Mouse (Mus musculus) lung, adult 2 months (tissue): Measurements from ENCODE around the gene Mllt10.

Experiments used
- CTCF ChIP-seq: fragments of 200-500 bp; IDR thresholded peaks from 2 replicates; pipeline ENCODE4 v1.5.1; 2011; ENCODE audit warnings: mild to moderate bottlenecking, low read length, control low read depth; ENCODE audit not compliant: insufficient read depth
- POLR2A ChIP-seq: fragments of 200-500 bp; IDR thresholded peaks from 2 replicates; pipeline ENCODE4 v1.6.1; 2011; ENCODE audit warnings: low read depth, mild to moderate bottlenecking, control low read depth, low read length, borderline replicate concordance; ENCODE audit errors: extremely low read depth

GRCm38 (mm10) chr2:18038141-18038752 lies 16.8 kb upstream of the Mllt10 start:
- TF ChIP-seq POLR2A: no peak
- no peak for TF ChIP-seq CTCF
